Mouse (Mus musculus): ENCODE results near the gene Mapkap1.

The Mapkap1 gene

DNA sequence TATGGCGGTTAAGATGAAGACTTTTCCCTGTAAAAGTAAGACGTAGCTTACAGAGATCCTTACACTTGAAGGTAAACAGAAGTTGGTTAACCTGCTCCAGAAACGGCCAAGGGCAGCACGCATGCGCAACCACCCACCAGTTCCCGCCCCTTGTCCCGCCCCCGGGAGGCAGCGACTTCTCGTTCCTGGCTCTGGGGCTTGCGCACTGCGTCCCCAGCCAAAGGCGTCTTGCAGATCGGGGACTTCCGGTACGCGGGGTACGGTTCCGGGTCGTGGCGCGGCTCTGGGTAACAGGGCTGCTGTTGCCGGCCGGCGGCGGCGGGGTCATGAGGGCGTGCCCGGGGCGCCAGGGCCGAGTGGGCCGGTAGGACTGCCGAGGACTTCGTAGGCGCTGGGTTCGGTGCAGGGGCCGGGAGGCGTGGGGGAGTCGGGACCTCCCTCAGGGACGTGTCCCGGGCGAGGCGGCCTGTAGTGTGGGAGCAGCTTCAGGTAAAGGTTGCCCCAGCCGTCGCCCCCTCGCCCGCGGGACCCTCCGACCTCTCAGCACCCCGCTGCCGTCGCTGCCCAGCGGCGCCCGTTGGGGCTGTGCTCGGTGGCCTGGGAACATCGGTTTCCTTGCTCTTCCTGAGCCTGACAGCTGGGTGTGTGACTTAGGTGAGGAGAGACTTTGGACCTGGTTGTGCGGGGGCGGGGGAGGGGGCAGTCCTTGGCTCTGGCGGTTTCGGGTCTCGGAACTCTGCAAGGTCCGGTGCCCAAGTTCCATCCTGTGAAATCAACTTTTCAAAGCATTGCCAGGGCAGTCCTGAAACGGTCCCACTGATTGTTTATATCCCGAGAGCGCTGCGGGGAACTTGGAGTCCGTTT, at the start of gene Mapkap1:
Gene Mapkap1, plus strand, starts transcription at position 171 of the 864 bp plus-strand sequence.
- DNase-seq (ENCODE audit: low spot score in 2 of 2), result peak; percentile 98 to 99

- DNase-seq (ENCODE audit: low spot score in 2 of 2), result no peak
These were observed 42.9 kb upstream of the Mapkap1 start for GRCm38 (mm10) chr2:34363678-34364077.

- DNase-seq (ENCODE audit: low spot score in 2 of 2), result no peak
These were observed 39.5 kb upstream of the Mapkap1 start for GRCm38 (mm10) chr2:34367024-34367423.

DNA sequence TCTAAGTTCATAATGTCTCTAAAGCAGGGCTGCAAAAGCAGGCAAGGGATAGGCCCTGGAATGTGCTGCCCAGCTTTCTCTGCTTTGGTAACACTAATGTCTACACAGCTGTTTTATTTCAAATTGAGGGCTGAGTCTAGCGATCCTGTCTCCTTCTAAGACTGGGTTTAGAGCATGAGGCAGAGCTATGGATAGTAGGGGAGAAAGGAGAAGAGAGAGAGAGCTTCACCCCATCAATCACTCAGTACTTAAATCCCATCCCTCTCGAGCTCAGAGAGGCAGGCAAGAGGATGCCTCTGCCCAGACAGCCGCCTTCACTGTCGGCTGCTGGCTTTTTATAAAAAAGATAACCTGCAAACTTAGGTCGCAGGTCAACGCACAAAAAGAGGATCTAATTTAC, 38.2 kb upstream of the Mapkap1 start:
- DNase-seq (ENCODE audit: low spot score in 2 of 2), result no peak

GRCm38 (mm10) chr2:34370349-34370724, 36.2 kb upstream of the Mapkap1 start:
- DNase-seq (ENCODE audit: low spot score in 2 of 2), result no peak

DNA sequence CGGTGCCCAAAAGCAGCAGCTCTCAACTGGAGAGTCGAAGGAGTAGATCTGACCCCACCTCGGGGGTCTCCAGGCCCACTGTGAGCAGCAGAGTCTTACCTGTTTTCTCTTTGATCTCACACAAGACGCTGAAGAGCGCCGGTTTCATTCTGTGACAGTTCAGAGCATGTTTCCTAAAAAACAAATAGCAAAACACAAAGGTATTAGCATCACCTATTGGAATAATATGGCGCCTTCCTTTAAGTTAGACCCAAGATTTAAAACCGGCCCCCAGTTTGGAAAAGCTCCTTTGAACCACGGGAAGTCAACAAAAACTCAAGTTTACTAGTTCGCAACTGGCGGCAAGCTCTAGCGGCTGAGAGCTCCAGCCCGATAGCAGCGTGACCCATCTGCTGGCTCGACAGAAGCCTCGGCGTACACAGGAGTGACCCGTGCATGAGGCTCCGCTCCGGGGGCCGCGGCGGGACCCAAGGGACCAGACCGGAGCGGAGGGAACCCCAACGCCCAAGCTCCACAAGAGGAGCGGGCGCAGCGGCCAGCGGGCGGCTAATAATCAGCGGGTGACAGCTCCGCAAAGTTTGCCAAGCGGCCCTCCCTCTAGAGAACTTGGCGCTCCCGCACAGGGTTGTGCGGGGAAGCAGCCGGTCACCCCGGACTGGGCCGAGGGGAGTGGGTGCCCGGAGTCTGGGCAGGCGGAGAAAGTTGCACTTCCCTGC, 35.7 kb upstream of the Mapkap1 start:
- DNase-seq (ENCODE audit: low spot score in 2 of 2), result peak; percentile 54 to 83

- peak; percentile 48 to 81 for DNase-seq (ENCODE audit: low spot score in 2 of 2)
These were observed 34.9 kb upstream of the Mapkap1 start for GRCm38 (mm10) chr2:34371441-34372304.

GRCm38 (mm10) chr2:34372305-34373301, 34.0 kb upstream of the Mapkap1 start, which contains the start of gene Pbx3:
Pbx3 (minus strand) TSS chr2:34373142.
- peak; percentile 99 for DNase-seq (ENCODE audit: low spot score in 2 of 2)

DNA sequence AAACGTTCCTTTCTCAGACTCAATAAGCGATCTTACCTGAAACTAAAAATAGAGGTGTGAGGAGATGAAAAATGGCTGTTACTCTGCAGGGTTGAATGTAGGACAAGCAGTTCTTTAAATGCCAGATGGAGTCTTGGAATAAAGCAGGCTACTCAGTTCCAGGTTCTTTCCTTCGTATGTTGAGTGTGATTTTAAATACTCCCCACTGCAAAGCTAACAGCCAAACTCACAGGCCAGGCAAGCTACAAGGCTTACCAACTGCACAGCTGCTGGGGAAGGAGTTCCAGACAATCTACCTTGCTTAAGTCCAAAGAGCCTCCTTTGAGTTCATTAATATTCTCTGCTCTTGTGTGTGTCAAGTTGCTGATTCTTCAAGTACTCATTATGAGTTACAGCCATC, 32.7 kb upstream of the Mapkap1 start:
- DNase-seq (ENCODE audit: low spot score in 2 of 2), result no peak

- DNase-seq (ENCODE audit: low spot score in 2 of 2), result no peak
These were observed 32.2 kb upstream of the Mapkap1 start for GRCm38 (mm10) chr2:34374349-34374748.

DNA sequence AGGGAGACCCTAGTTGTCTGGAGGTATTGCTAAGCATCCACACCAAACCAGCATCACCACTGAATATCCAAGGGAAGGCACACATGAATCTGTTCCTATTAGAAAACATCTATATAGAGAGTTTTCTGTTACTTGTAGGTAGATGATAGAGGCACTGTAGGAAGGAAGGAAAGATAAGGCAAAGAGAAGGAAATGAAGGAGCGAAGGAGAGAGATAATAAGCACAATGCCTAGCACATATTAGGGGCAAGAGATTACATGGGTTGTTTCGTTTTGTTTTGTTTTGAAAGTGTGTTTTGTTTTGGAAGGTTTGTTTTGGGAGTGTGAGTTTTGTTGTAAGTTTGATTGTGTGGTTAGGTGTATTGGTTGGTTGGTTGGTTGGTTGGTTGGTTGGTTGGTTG, 27.6 kb upstream of the Mapkap1 start:
- DNase-seq (ENCODE audit: low spot score in 2 of 2), result no peak

DNA sequence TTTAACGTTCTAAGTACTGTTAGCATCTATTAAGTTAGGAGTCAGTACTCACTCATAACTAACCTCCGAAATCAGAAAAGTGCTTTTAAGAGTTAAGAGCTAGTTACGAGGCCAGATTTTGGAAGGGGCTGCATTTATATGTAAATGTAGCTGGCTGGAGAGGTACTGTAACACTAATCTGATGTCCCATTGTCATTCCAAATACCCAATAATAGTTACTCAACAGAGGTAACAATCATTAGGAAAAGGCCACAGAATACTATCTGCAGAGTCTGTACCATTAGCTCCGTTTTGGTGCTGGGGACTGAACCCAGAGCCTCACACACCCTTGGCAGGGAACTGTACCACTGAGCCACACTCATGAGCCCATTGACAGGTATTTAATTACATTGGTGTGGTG, 7.0 kb upstream of the Mapkap1 start:
- DNase-seq (ENCODE audit: low spot score in 2 of 2), result no peak

DNA sequence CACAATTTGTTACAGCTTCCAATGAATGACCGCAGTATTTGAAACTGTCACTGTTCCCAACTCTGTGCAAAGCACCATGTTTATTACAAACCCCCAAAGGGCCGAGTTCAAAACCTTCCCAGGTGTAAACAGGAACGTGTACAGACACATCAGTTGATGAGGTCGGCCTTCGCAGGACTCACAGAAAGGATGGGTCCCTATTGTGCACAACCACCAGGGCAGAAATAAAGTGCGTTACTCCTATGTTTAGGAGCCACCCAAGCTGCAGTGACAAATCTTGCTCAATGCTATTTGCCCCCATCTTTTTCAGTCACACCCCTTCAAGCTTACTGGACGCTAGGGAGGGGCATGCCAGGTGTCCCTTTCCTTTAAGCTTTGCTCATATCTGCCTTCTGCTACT, 1.0 kb downstream of the Mapkap1 start:
- DNase-seq (ENCODE audit: low spot score in 2 of 2), result no peak

GRCm38 (mm10) chr2:34408341-34408740, 1.8 kb downstream of the Mapkap1 start:
- DNase-seq (ENCODE audit: low spot score in 2 of 2), result no peak

DNA sequence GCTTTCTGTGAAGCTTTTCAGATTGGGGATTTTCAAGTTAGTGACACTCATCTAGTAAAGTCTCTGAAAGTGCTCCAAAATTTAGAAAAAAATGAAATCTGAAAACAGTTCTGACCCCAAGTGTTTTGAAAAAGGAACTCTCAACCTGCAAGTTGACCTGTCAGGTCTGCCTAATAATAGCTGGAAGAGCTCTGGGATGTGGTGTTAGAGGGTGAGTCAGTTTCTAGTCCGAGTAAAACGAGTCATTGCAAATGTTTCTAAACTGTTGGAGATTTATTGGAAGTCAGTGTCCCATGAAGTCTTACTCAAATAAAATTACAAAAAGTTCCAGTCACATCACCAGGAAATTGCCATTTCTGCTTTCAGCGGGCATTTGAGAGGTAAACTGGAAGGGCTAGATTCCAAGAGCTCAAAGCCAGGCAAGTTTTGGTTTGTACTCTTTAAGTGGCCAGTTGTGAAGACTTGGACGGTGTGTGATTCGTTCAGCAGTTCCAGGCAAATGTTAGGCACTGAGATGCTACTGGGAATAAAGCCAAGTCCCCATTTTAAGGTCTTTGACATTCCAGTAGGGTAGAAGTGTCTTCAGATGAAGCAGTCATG, 3.3 kb downstream of the Mapkap1 start:
- no peak for DNase-seq (ENCODE audit: low spot score in 2 of 2)

DNA sequence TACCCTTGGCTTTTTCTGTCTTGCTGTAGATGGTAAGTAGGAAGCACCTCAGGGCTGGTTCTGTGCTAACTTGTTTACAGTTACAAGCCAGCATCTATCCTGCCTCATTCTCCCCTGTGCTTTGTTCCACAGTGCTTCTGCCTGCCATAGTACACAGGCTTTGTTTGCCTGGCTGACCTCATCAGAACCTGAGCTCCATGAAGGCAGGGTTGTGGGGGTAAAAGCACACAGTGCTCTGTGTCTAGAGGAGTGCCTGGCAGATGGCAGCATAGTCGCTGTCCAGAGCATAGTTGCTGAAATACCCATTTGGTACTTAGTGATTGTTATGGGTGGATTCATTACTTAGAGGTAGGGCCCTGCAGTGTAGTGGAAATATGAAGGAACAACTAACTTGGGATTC, 13.7 kb downstream of the Mapkap1 start:
- DNase-seq (ENCODE audit: low spot score in 2 of 2), result no peak

DNA sequence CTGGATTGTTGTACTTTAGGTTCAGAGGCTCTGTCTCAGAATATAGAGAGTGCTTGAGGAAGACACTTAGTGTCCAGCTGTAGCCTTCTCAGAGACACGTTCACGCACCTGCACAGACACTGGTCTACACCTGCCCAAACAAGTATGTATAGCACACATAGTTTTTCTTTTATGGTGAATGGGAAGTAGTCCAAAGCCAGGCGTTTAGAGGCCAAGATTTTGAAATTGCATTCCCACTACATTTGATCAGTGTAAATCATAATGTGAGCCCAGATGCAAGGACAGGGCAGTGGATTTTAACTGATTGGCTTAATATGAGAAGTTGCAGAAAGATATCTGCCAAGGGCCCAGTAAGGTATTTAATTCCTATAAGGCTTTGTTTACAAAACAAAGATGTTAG, 17.6 kb downstream of the Mapkap1 start:
- no peak for DNase-seq (ENCODE audit: low spot score in 2 of 2)

DNA sequence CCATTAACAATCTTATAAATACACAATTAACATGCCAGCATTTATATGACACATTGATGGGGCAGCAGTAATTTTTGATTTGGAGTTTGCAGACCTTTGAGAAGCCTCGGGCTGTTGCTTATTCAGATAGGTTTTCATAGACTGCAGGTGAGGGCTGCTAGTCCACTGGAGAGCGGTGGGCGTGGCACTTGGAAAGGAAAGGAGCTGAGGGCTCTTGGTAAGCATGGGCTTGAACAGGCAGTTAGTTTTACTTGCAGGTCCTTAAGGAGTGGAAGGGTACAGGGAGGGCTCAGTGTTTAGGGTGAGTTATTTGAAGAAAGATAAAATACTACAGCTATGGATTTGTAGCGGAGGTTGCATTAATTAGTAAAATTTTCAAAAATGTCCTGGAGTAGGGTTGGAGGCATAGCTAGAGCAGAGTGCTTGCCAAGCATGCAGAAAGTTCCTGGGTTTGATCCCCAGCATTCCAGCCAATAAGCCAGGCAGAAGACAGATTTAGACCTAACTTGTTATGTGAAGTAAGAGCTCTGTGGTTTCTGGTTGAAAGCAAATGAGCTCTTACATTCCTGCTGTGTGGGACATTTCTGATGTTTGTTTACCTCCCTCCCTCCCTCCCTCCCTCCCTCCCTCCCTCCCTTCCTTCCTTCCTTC, 19.1 kb downstream of the Mapkap1 start:
- no peak for DNase-seq (ENCODE audit: low spot score in 2 of 2)

- DNase-seq (ENCODE audit: low spot score in 2 of 2), result no peak
These were observed 24.1 kb downstream of the Mapkap1 start for GRCm38 (mm10) chr2:34430663-34431062.
